Mouse (Mus musculus) C2C12 (cell line): ENCODE results near the gene 1700010B08Rik.

Experiments used
- CTCF ChIP-seq: IDR thresholded peaks from one replicate; pipeline ENCODE4 v1.5.1; 2011; ENCODE audit not compliant: control insufficient read depth, insufficient read depth, insufficient read length
- MAX ChIP-seq: IDR thresholded peaks from one replicate; pipeline ENCODE4 v1.6.1; 2011; ENCODE audit warnings: mild to moderate bottlenecking, control low read depth
- MYOD1 ChIP-seq: IDR thresholded peaks from one replicate; pipeline ENCODE4 v1.6.1; 2011; ENCODE audit warnings: low read depth; ENCODE audit not compliant: control insufficient read depth, insufficient read length
- USF1 ChIP-seq: IDR thresholded peaks from one replicate; pipeline ENCODE4 v1.6.1; 2011; ENCODE audit warnings: low read depth, mild to moderate bottlenecking, control low read depth, moderate library complexity

DNA sequence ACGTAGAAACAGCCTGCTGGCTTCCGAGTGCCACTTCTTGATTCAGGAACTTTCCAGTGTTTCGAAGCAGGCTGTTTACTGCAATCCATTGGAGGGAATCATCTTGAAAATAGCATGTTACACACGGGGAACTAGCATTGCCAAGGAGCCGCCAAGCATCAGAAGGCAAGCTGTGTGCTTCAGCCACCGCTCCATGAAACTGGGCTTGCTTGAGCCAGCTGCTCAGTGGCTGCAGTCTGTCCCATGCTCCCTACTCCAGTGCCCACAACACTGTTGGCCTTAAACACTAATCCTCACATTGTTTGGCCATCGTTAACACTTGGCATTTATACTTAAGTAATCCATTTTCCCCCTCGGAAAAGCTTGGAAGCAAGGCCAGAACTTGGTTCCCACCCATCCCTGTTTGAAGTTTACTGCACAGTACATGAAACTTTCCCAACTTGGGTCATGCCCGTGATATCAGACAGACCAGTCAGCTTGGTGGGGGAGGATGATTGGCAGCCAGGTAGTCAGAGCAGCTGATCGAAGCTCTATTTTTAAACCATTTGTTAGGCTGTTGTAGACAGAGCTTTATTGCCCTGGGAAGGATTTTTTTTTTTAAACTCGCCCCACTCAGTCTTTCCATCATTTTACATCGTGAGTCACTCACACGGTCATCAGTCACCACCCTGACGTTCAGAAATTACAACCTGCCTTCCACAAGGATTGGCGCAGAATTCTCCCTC lies 13.2 kb upstream of the 1700010B08Rik start:
- TF ChIP-seq USF1 = no peak
- TF ChIP-seq CTCF = no peak
- TF ChIP-seq MAX = no peak
- TF ChIP-seq MYOD1 = no peak
